Mouse (Mus musculus) gastrocnemius, adult 2 months (tissue): ENCODE results near the gene Sugp2. TPM values are rescaled to one million over a fixed set of nuclear protein-coding genes. Genes with fewer than 3 reads are reported as not detected.
A peak's percentile ranks its signal among the peaks of the same experiment; 100 is the strongest.

Source experiments
- DNase-seq: peaks from one replicate; pipeline ENCODE4 v3.0.0; 2022
- H3K27ac ChIP-seq: fragments of 200-600 bp; 2 replicates; pipeline ENCODE4 v1.8.1; 2022; ENCODE audit warnings: mild to moderate bottlenecking
- H3K4me3 ChIP-seq: fragments of 200-600 bp; 2 replicates; pipeline ENCODE4 v1.8.1; 2022; ENCODE audit warnings: mild to moderate bottlenecking, moderate library complexity
- CTCF ChIP-seq: fragments of 200-600 bp; IDR thresholded peaks from 2 replicates; pipeline ENCODE4 v1.8.1; 2022; ENCODE audit warnings: antibody characterized with exemption, mild to moderate bottlenecking, moderate library complexity
- intact Hi-C: fragments of 180-260 bp; cut with DNase I; formaldehyde crosslinking; loops from one replicate; pipeline ENCODE4 v1.15.1; 2025
- total RNA-seq, 2 experiments: library from RNA; stranded (reverse); gene quantifications; 2 replicates each; pipeline ENCODE4 v1.2.3; 2021

Gene Sugp2
- total RNA-seq, 2 experiments from 2014 or later = 41.8 to 50.7 TPM

GRCm38 (mm10) chr8:70227997-70228396, 6.0 kb upstream of the Sugp2 start:
- intact Hi-C loops = no loop called here
- no peak for TF ChIP-seq CTCF
- no peak overlapping the region for H3K4me3 ChIP-seq

DNA sequence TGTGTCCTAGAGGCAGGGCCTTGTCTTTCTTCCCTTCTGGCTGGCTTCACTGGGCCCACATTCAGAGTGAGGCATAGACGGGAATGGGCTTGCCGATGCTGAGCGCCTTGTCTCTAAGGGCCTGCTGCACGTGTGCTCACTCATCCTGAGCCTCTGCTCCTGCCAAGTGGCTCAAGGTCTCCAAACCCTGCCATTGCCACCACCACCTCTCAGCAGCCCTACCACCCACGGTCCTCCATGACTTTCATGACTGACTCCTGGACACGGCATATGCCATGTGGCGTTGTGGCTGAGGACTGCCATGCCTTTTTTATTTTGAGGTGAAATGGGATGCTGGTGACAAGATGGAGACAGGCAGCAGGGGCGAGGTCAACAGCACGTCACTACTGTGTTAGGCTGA, 3.2 kb upstream of the Sugp2 start:
- Histone ChIP-seq H3K27ac (no peak overlapping the region), H3K4me3 (no peak overlapping the region)
- DNase-seq = no peak
- intact Hi-C loops = loop anchor here (10.0 kb wide), 1 partner anchor 316 kb away; no protein-coding TSS in a partner anchor
- TF ChIP-seq CTCF = no peak

More at GRCm38 (mm10) chr8:70227997-70228396, 6.0 kb upstream of the Sugp2 start:
- no peak overlapping the region for H3K27ac ChIP-seq
- no peak for DNase-seq

DNA sequence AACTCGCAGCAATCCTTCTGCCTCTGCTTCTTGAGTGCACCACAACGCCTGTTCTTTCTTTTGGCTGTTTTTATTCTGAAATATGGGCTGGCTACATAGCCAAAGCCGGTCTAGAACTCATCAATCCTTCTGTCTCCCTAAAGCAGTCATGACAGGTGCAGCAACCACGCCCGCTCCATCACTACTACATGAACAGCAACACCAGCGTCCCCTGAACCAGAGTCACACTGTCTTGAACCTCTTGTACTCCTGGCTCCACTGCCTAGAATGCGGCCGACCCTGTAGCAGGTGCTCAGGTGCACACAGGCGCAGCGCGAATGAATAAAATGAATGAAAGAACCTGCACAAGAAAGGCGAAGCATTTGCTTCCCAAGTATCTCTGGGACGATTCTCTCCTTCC, 420 bp upstream of the Sugp2 start:
- no peak for DNase-seq
- H3K4me3 ChIP-seq = peak overlapping the region; percentile 95
- intact Hi-C loops = loop anchor here (2.0 to 10.0 kb wide), 2 partner anchors 21 to 319 kb away; partner anchors contain the start of gene Slc25a42
- TF ChIP-seq CTCF = no peak
- H3K27ac ChIP-seq = peak overlapping the region; percentile 98

DNA sequence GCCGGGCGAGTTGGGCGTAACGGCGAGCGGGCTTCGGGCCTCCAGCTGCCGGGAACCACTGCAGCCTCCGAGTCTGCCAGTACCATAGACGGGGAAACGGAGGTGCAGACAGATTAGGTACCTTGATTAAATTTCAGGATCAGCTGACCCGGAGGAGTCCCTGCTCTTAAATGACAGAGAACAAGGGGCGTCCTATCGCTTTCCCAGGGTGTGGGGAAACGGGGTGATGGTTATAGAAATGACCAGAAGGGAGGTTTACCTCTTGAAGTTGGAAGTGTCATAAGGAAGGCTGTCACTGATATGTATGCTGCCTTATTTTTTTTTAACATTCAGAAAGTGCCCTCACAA, 729 bp downstream of the Sugp2 start:
- TF ChIP-seq CTCF = no peak
- intact Hi-C loops = loop anchor here (10.0 kb wide), 1 partner anchor 320 kb away; no protein-coding TSS in a partner anchor
- Histone ChIP-seq H3K4me3 (peak overlapping the region; percentile 95), H3K27ac (peak overlapping the region; percentile 98)
- no peak for DNase-seq

DNA sequence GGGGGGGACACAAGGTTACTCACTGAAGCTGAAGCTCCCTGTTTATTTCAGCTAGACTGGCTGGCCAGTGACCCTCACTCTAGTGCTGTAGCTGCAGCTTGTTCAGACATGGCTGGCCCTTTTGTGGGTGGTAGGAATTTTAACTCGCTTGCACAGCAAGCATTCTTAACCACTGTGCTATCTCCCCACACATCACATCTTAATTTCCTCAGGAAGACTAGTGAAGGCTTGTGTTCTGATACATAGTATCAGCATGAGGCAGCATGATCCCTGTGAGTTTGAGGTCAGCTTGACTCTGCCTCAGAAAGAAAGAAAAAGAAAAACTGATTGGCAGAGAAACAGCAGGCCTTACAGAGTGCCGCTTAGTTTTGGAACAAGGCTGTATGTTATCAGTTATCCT, 3.8 kb downstream of the Sugp2 start:
- intact Hi-C loops = loop anchor here (10.0 kb wide), 1 partner anchor 323 kb away; no protein-coding TSS in a partner anchor
- no peak for TF ChIP-seq CTCF

DNA sequence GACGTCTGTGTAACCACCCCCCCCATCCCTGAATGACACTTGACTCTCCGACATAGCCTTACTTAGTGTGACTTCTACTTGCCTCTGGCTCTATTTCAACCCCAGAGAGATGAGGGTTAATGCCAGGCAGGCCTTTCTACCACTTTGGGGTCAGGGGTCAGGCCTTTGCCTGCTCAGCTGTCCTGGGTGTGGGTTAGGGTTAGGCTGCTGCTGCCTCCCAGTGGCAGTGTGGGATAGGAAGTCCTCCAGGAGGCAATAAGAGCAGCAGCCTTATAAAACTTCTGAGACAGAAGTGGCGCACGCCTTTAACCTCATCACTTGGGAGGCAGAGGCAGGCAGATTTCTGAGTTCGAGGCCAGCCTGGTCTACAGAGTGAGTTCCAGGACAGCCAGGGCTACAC, 6.6 kb downstream of the Sugp2 start:
- intact Hi-C loops = no loop called here
- no peak for DNase-seq
- TF ChIP-seq CTCF = peak; percentile 29; the same call in 1 of the 2 replicates
- H3K4me3 ChIP-seq = no peak overlapping the region
- H3K27ac ChIP-seq = no peak overlapping the region

More for the DNA sequence above, 3.8 kb downstream of the Sugp2 start:
- H3K27ac ChIP-seq = no peak overlapping the region
- H3K4me3 ChIP-seq = no peak overlapping the region
- no peak for DNase-seq

GRCm38 (mm10) chr8:70246622-70247021, 12.6 kb downstream of the Sugp2 start:
- Histone ChIP-seq H3K27ac (peak overlapping the region; percentile 50), H3K4me3 (no peak overlapping the region)
- TF ChIP-seq CTCF = no peak
- no peak for DNase-seq
- intact Hi-C loops = no loop called here

DNA sequence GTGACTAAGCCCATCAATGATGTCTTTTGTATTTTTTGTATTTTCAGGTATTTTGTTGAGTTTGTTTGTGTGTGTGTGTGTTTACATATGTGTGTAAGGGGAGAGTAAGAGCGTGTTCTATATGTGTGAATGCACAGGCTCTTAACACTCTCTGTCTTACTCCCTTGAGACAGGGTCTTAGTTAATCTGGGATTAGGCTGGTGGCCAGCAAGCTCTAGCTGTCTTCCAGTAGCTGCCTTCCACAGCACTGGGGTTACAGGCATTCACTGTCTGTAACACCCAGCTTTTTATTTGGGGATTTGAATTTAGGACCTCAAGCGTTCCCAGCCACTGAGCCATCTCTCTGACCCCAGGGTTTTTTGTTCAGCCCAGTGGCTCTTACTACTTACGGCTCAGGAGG, 13.8 kb downstream of the Sugp2 start:
- no peak for DNase-seq
- TF ChIP-seq CTCF = no peak
- Histone ChIP-seq H3K27ac (no peak overlapping the region), H3K4me3 (no peak overlapping the region)
- intact Hi-C loops = no loop called here

DNA sequence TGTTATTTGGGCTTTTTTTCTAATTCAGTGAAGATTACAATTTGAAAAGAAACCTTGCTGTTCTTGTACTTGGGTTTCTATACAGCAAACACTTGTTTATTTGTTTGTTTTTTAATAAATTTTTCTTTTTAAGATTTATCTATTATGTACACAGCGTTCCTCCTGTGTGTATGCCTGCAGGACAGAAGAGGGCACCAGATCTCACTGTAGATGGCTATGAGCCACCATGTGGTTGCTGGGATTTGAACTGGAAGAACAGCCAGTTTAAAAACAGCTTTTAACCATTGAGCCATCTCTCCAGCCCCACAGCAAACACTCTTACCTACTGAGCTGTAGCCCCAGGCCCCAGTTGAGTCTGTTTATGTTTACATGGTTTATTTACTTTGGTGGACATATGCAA, 20.6 kb downstream of the Sugp2 start:
- H3K27ac ChIP-seq = no peak overlapping the region
- no peak overlapping the region for H3K4me3 ChIP-seq
- peak; percentile 27; the same call in 1 of the 2 replicates for TF ChIP-seq CTCF
- intact Hi-C loops = no loop called here
- DNase-seq = no peak

- no peak for TF ChIP-seq CTCF
- Histone ChIP-seq H3K4me3 (no peak overlapping the region), H3K27ac (no peak overlapping the region)
- intact Hi-C loops = no loop called here
- peak; percentile 27 for DNase-seq
Measured at GRCm38 (mm10) chr8:70257456-70257855, 23.4 kb downstream of the Sugp2 start.

GRCm38 (mm10) chr8:70258600-70258999, 24.6 kb downstream of the Sugp2 start:
- TF ChIP-seq CTCF = no peak
- Histone ChIP-seq H3K4me3 (no peak overlapping the region), H3K27ac (no peak overlapping the region)
- no peak for DNase-seq
- intact Hi-C loops = no loop called here

- intact Hi-C loops = no loop called here
- no peak for TF ChIP-seq CTCF
- DNase-seq = no peak
- Histone ChIP-seq H3K27ac (no peak overlapping the region), H3K4me3 (no peak overlapping the region)
Measured at GRCm38 (mm10) chr8:70259043-70259442, 25.0 kb downstream of the Sugp2 start.

DNA sequence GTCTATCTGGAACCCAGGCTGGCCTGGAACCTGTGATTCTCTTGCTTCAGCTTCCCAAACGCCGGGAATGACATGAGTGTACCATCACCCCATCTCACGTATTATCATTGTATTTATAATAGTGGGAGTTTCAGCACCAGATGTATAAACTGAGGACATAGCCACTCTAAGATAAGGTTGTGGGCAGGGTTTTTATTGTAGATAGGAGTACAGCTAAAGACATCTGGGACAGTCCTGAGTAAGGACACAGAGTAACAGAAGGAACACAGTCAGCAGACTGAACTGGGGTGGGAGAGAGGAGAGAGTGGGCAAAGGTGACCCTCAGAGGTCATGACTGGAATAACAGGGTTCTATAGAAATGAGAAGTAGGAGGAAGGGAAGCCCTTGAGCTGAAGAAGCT, 33.6 kb downstream of the Sugp2 start:
- no peak for TF ChIP-seq CTCF
- DNase-seq = no peak
- intact Hi-C loops = no loop called here
- Histone ChIP-seq H3K27ac (no peak overlapping the region), H3K4me3 (no peak overlapping the region)

DNA sequence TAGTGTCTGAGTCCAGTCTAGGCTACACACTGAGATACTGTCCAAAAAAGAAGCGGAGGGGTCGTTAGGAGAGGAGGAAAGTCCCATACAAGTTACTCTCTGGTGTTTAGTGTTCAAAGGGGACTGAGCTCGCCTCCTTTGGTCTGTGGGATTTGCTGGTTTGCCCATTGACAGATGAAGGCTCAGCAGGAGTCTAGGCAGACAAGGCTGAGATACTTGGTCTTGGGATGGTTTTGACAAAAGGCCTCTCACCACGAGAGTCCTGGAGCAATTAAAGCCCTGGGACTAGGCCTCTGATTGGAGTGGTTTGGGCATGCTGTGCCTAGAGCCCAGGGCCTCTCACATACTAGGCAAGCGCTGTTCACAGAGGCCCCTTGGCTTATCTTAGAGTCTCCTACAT, 34.3 kb downstream of the Sugp2 start:
- TF ChIP-seq CTCF = no peak
- intact Hi-C loops = no loop called here
- DNase-seq = no peak
- Histone ChIP-seq H3K27ac (no peak overlapping the region), H3K4me3 (no peak overlapping the region)
